ENCODE assay signal across 28 mouse cellular contexts in the genomic region with DNA sequence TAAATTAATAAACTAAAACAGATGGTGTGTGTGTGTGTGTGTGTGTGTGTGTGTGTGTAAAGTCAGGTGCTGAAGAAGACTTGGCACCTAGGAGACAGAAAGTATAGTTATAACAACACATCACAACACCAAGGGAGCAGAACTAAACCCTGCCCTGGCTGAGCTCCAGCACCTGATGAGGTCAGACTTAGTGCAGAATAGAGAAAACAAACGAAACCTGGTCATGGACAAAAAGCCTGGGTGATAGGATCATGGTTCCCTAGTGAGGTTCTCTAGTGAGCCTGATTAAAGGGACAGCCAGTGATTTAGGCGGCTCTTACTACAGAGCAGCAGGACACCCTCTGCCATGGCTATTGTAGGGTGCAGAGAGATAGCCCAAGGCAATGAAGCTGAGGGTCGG.
DNase-seq lines count a peak whose midpoint lies in the region; ATAC-seq and TF ChIP-seq lines count a peak whose summit lies in the region.
"Had no signal": no experiment of that assay in that cellular context is flagged by ENCODE, and none has a peak within 500 bp of the region (broad histone marks: within the 10 kb centered on the region; RNA-seq: fewer than 3 reads in every experiment).

No protein-coding gene starts in this region.

- no peaks in the 10 kb centered on the region for H3K27me3 ChIP-seq in heart, adult 2 months (ENCODE audit: control insufficient read depth, insufficient read depth, low read length)
- H3K27me3 ChIP-seq in intestine, embryonic 16.5 days (replicated peaks; ENCODE audit: control insufficient read depth, insufficient read depth, low read length): no peaks in the 10 kb centered on the region
- H3K27me3 ChIP-seq: CH12.LX; embryonic facial prominence, embryonic 13.5 days; embryonic facial prominence, embryonic 15.5 days; forebrain, embryonic 13.5 days; forebrain, embryonic 15.5 days had no signal

- no peak for ATAC-seq in intestine, embryonic 16.5 days
- ATAC-seq: CD4-positive, CD25-positive, alpha-beta regulatory T cell, adult 4 months; forebrain, embryonic 13.5 days; forebrain, embryonic 15.5 days had no signal

- no peaks in the 10 kb centered on the region for H3K36me3 ChIP-seq in heart, adult 2 months (ENCODE audit: control insufficient read depth, insufficient read depth, low read length)
- H3K36me3 ChIP-seq in intestine, embryonic 16.5 days (ENCODE audit: control insufficient read depth, insufficient read depth, low read length): no peaks in the 10 kb centered on the region
- H3K36me3 ChIP-seq: embryonic facial prominence, embryonic 13.5 days; embryonic facial prominence, embryonic 15.5 days; forebrain, embryonic 15.5 days; G1E had no signal

- DNase-seq in gastrocnemius, postnatal 10 days: peak; percentile 31
- no peak for DNase-seq in gastrocnemius, postnatal 36 days
- DNase-seq in heart, adult 11 months: peak; percentile 89
- DNase-seq in heart, adult 2 months: no peak
- DNase-seq in NIH3T3 (ENCODE audit: low read depth): peak; percentile 41
- peak; percentile 23 for DNase-seq in fat pad, adult 2 months (ENCODE audit: extremely low read depth, low read depth, low spot score)
- no peak for DNase-seq in layer of hippocampus, postnatal 10 days (ENCODE audit: low spot score in 2 of 2)
- DNase-seq: adrenal gland, adult 2 months; adrenal gland, postnatal 10 days; adrenal gland, postnatal 25 days; B cell, adult 2 months; cerebellum, adult 11 months; cerebellum, adult 18-20 months; cerebellum, adult 8-10 months; cerebellum, adult 9-11 months; cerebellum, postnatal 14 days; cerebellum, postnatal 36 days; embryo, embryonic 11 days; forebrain, postnatal 0 days had no signal

- no peak for TF ChIP-seq CTCF in heart, adult 2 months (IDR thresholded peaks at IDR 0.05)

- no peak overlapping the region for H3K4me2 ChIP-seq in intestine, embryonic 16.5 days (ENCODE audit: low read depth, low read length)
- H3K4me2 ChIP-seq: embryonic facial prominence, embryonic 13.5 days; embryonic facial prominence, embryonic 15.5 days; forebrain, embryonic 13.5 days; forebrain, embryonic 15.5 days had no signal

- H3K4me3 ChIP-seq in heart, adult 2 months: no peak overlapping the region
- H3K4me3 ChIP-seq in intestine, embryonic 16.5 days (ENCODE audit: low read length): no peak overlapping the region
- H3K4me3 ChIP-seq: embryonic facial prominence, embryonic 13.5 days; embryonic facial prominence, embryonic 15.5 days; erythroblast, embryonic 14.5 days; forebrain, embryonic 13.5 days; forebrain, embryonic 15.5 days had no signal

- TF ChIP-seq EP300 in heart, adult 2 months (IDR thresholded peaks at IDR 0.05; ENCODE audit: insufficient read depth, low read depth, low read length): no peak

- intact Hi-C loops in gastrocnemius, postnatal 36 days (cut with DNase I): no loop called here
- intact Hi-C loops in heart, adult 2 months (cut with DNase I): no loop called here

- H3K4me1 ChIP-seq in heart, adult 2 months (ENCODE audit: control insufficient read depth, insufficient read depth, low read length): no peaks in the 10 kb centered on the region; the same call in 1 of the 2 replicates
- no peaks in the 10 kb centered on the region for H3K4me1 ChIP-seq in intestine, embryonic 16.5 days (ENCODE audit: control insufficient read depth, insufficient read depth, low read length)
- H3K4me1 ChIP-seq: embryonic facial prominence, embryonic 13.5 days; embryonic facial prominence, embryonic 15.5 days; forebrain, embryonic 13.5 days had no signal

- WGBS in heart, adult 2 months: 76% methylated on average over 3 of the region's 3 CpGs
- WGBS in intestine, embryonic 16.5 days: 69% methylated on average over 3 of the region's 3 CpGs

- H3K9ac ChIP-seq in heart, adult 2 months (ENCODE audit: low read depth, low read length): no peak overlapping the region
- H3K9ac ChIP-seq in intestine, embryonic 16.5 days (ENCODE audit: low read depth, low read length): no peak overlapping the region
- H3K9ac ChIP-seq: embryonic facial prominence, embryonic 13.5 days; embryonic facial prominence, embryonic 15.5 days; forebrain, embryonic 13.5 days; forebrain, embryonic 15.5 days; forebrain, postnatal 0 days had no signal

- no peak for TF ChIP-seq POLR2A in heart, adult 2 months (IDR thresholded peaks at IDR 0.05; ENCODE audit: insufficient read depth, low read depth, low read length)

- H3K79me2 ChIP-seq in heart, adult 2 months (replicated peaks; ENCODE audit: control insufficient read depth, insufficient read depth, low read length): no peaks in the 10 kb centered on the region

- H3K27ac ChIP-seq in heart, adult 2 months: no peak overlapping the region
- no peak overlapping the region for H3K27ac ChIP-seq in intestine, embryonic 16.5 days (ENCODE audit: low read length)
- H3K27ac ChIP-seq: embryonic facial prominence, embryonic 13.5 days; embryonic facial prominence, embryonic 15.5 days; forebrain, embryonic 13.5 days had no signal

- no peaks in the 10 kb centered on the region for H3K9me3 ChIP-seq in intestine, embryonic 16.5 days (ENCODE audit: control insufficient read depth, low read length)
- H3K9me3 ChIP-seq: embryonic facial prominence, embryonic 13.5 days; embryonic facial prominence, embryonic 15.5 days; forebrain, embryonic 13.5 days; forebrain, embryonic 15.5 days; G1E had no signal

Comparison
In these comparisons a context has a peak if more than half of its experiments do, and no peak if none do; other contexts are left out.
1. DNase-seq: peak in gastrocnemius, postnatal 10 days (single experiment), heart, adult 11 months (single experiment), NIH3T3 (single experiment) and fat pad, adult 2 months (single experiment); none in gastrocnemius, postnatal 36 days (0 of 2), heart, adult 2 months (0 of 2) and layer of hippocampus, postnatal 10 days (0 of 2).